Mouse (Mus musculus) MEL (cell line): ENCODE results near the gene Pdss2. TPM values are rescaled to one million over a fixed set of nuclear protein-coding genes. Genes with fewer than 3 reads are reported as not detected.

Source experiments
- DNase-seq: peaks from one replicate; pipeline ENCODE4 v3.0.0; 2011; ENCODE audit warnings: low read depth, low spot score
- H3K27ac ChIP-seq: 2 replicates; pipeline ENCODE4 v1.5.1; 2012; ENCODE audit warnings: low read depth, mild to moderate bottlenecking, control low read depth, low read length, moderate library complexity; ENCODE audit not compliant: control insufficient read depth
- H3K27me3 ChIP-seq, 2 experiments: fragments of 150-350 bp in 1 of 2; sonication (generic) in 1 of 2; 2 replicates each; pipeline ENCODE4 v1.6.1; 2012; ENCODE audit warnings: low read length in 2 of 2, mild to moderate bottlenecking in 2 of 2, improper control_type of control experiment in 1 of 2, moderate library complexity in 1 of 2; ENCODE audit not compliant: insufficient read depth in 2 of 2, control insufficient read depth in 1 of 2
- H3K36me3 ChIP-seq, 2 experiments: 2 replicates each; pipeline ENCODE4 v1.6.1; 2012 to 2014; ENCODE audit warnings: low read length in 2 of 2, improper control_type of control experiment in 1 of 2, inconsistent platforms in 1 of 2, mild to moderate bottlenecking in 1 of 2; ENCODE audit not compliant: insufficient read depth in 2 of 2, control insufficient read depth in 1 of 2
- H3K4me1 ChIP-seq, 2 experiments: fragments of 150-350 bp in 1 of 2; sonication (generic) in 1 of 2; 2 replicates each; pipeline ENCODE4 v1.6.1; 2012; ENCODE audit warnings: low read length in 2 of 2, improper control_type of control experiment in 1 of 2, mild to moderate bottlenecking in 1 of 2; ENCODE audit not compliant: insufficient read depth in 2 of 2, control insufficient read depth in 1 of 2
- H3K4me3 ChIP-seq, 2 experiments: fragments of 150-350 bp in 1 of 2; sonication (generic) in 1 of 2; 2 replicates each; pipeline ENCODE4 v1.5.1; 2012; ENCODE audit warnings: low read depth in 2 of 2, low read length in 2 of 2, mild to moderate bottlenecking in 2 of 2, moderate library complexity in 2 of 2, control low read depth in 1 of 2, improper control_type of control experiment in 1 of 2; ENCODE audit not compliant: control insufficient read depth in 1 of 2, insufficient read depth in 1 of 2
- H3K79me2 ChIP-seq: 2 replicates; pipeline ENCODE4 v1.6.1; 2012; ENCODE audit warnings: mild to moderate bottlenecking, low read length, moderate library complexity; ENCODE audit not compliant: control insufficient read depth, poor library complexity, insufficient read depth
- H3K9ac ChIP-seq: 2 replicates; pipeline ENCODE4 v1.6.1; 2012; ENCODE audit warnings: low read depth, mild to moderate bottlenecking, control low read depth, low read length, moderate library complexity; ENCODE audit not compliant: control insufficient read depth, poor library complexity, severe bottlenecking
- H3K9me3 ChIP-seq: fragments of 150-350 bp; sonication (generic); replicated peaks from 2 replicates; pipeline ENCODE4 v1.6.1; 2012; ENCODE audit warnings: mild to moderate bottlenecking, low read length, improper control_type of control experiment, moderate library complexity; ENCODE audit not compliant: insufficient read depth
- CTCF ChIP-seq, 3 experiments: IDR thresholded peaks in 2 of 3; conservative IDR thresholded peaks in 1 of 3; 2 replicates each; pipeline ENCODE4 v1.5.1; 2011 to 2012; ENCODE audit warnings: low read length in 3 of 3, low read depth in 2 of 3, mild to moderate bottlenecking in 2 of 3, improper control_type of control experiment in 1 of 3, inconsistent platforms in 1 of 3, mixed read lengths in 1 of 3, moderate library complexity in 1 of 3; ENCODE audit not compliant: control insufficient read depth in 1 of 3, insufficient read depth in 1 of 3, poor library complexity in 1 of 3, severe bottlenecking in 1 of 3
- EP300 ChIP-seq, 2 experiments: IDR thresholded peaks; 2 replicates each; pipeline ENCODE4 v1.6.1; 2011; ENCODE audit warnings: improper control_type of control experiment in 2 of 2, low read length in 2 of 2, low read depth in 1 of 2, mild to moderate bottlenecking in 1 of 2
- ETS1 ChIP-seq: IDR thresholded peaks from 2 replicates; pipeline ENCODE4 v1.6.1; 2012; ENCODE audit warnings: low read depth, mild to moderate bottlenecking, inconsistent platforms, low read length, improper control_type of control experiment, moderate library complexity
- JUND ChIP-seq: IDR thresholded peaks from 2 replicates; pipeline ENCODE4 v1.6.1; 2011; ENCODE audit warnings: low read depth, mild to moderate bottlenecking, improper control_type of control experiment, low read length
- MAFK ChIP-seq: IDR thresholded peaks from 2 replicates; pipeline ENCODE4 v1.6.1; 2011; ENCODE audit warnings: low read depth, mild to moderate bottlenecking, low read length, improper control_type of control experiment, borderline replicate concordance
- MAX ChIP-seq: IDR thresholded peaks from 2 replicates; pipeline ENCODE4 v1.6.1; 2011; ENCODE audit warnings: low read length, improper control_type of control experiment
- MEF2A ChIP-seq: IDR thresholded peaks from 2 replicates; pipeline ENCODE4 v1.6.1; 2014; ENCODE audit warnings: low read depth, mild to moderate bottlenecking, inconsistent platforms, low read length, improper control_type of control experiment; ENCODE audit not compliant: poor library complexity, insufficient replicate concordance, severe bottlenecking; ENCODE audit errors: extremely low read depth
- MXI1 ChIP-seq: IDR thresholded peaks from 2 replicates; pipeline ENCODE4 v1.6.1; 2011; ENCODE audit warnings: mild to moderate bottlenecking, low read depth, low read length, improper control_type of control experiment
- MYC ChIP-seq: IDR thresholded peaks from 2 replicates; pipeline ENCODE4 v1.6.1; 2011; ENCODE audit warnings: low read depth, mild to moderate bottlenecking, low read length, improper control_type of control experiment, moderate library complexity
- POLR2A ChIP-seq, 2 experiments: IDR thresholded peaks; 2 replicates each; pipeline ENCODE4 v1.6.1; 2011 to 2012; ENCODE audit warnings: low read length in 2 of 2, mild to moderate bottlenecking in 2 of 2, control low read depth in 1 of 2, improper control_type of control experiment in 1 of 2, low read depth in 1 of 2, moderate library complexity in 1 of 2; ENCODE audit not compliant: control insufficient read depth in 1 of 2, insufficient read depth in 1 of 2, poor library complexity in 1 of 2
- POLR2AphosphoS2 ChIP-seq: IDR thresholded peaks from 2 replicates; pipeline ENCODE4 v1.6.1; 2011; ENCODE audit warnings: low read length, improper control_type of control experiment
- RCOR1 ChIP-seq: IDR thresholded peaks from 2 replicates; pipeline ENCODE4 v1.6.1; 2012; ENCODE audit warnings: low read depth, mild to moderate bottlenecking, inconsistent platforms, low read length, improper control_type of control experiment
- SMC3 ChIP-seq: IDR thresholded peaks from 2 replicates; pipeline ENCODE4 v1.6.1; 2011; ENCODE audit warnings: low read depth, low read length, improper control_type of control experiment
- TBP ChIP-seq: IDR thresholded peaks from 2 replicates; pipeline ENCODE4 v1.8.0; 2011; ENCODE audit warnings: low read depth, low read length, improper control_type of control experiment
- TCF12 ChIP-seq: IDR thresholded peaks from 2 replicates; pipeline ENCODE4 v1.6.1; 2014; ENCODE audit warnings: low read depth, mild to moderate bottlenecking, inconsistent platforms, low read length, improper control_type of control experiment, moderate library complexity
- USF1 ChIP-seq: IDR thresholded peaks from 2 replicates; pipeline ENCODE4 v1.6.1; 2014; ENCODE audit warnings: low read depth, mild to moderate bottlenecking, inconsistent platforms, low read length, improper control_type of control experiment, moderate library complexity
- USF2 ChIP-seq, 2 experiments: IDR thresholded peaks; 2 replicates each; pipeline ENCODE4 v1.6.1; 2011 to 2012; ENCODE audit warnings: improper control_type of control experiment in 2 of 2, low read length in 2 of 2, borderline replicate concordance in 1 of 2, inconsistent platforms in 1 of 2, low read depth in 1 of 2, mild to moderate bottlenecking in 1 of 2; ENCODE audit not compliant: insufficient read depth in 1 of 2
- ZC3H11A ChIP-seq: IDR thresholded peaks from 2 replicates; pipeline ENCODE4 v1.6.1; 2012; ENCODE audit warnings: low read depth, mild to moderate bottlenecking, inconsistent platforms, low read length, improper control_type of control experiment
- ZKSCAN1 ChIP-seq: IDR thresholded peaks from 2 replicates; pipeline ENCODE4 v1.6.1; 2012; ENCODE audit warnings: low read depth, mild to moderate bottlenecking, inconsistent platforms, low read length, improper control_type of control experiment, moderate library complexity
- ZNF384 ChIP-seq: IDR thresholded peaks from 2 replicates; pipeline ENCODE4 v1.6.1; 2012; ENCODE audit warnings: low read depth, mild to moderate bottlenecking, inconsistent platforms, low read length, improper control_type of control experiment
- polyA plus RNA-seq, 2 experiments: library from polyadenylated mRNA; stranded (reverse) in 1 of 2; unstranded in 1 of 2; fragments of >175 nt in 1 of 2; fragments of >200 nt in 1 of 2; gene quantifications; 2 replicates each; pipeline versions ENCODE4 v1.2.1 to v1.2.4; 2012; ENCODE audit warnings: low replicate concordance in 2 of 2, low read depth in 1 of 2; ENCODE audit not compliant: insufficient read length in 2 of 2, insufficient read depth in 1 of 2, missing spikeins in 1 of 2
- total RNA-seq: library from RNA; depleted of rRNA; stranded (reverse); fragments of 300-350 nt; gene quantifications from 2 replicates; pipeline ENCODE4 v1.2.3, GENCODE M21; 2012

Pdss2 gene
- total and polyA plus RNA-seq, 3 experiments = 14.3 to 14.8 TPM; not detected in 1

DNA sequence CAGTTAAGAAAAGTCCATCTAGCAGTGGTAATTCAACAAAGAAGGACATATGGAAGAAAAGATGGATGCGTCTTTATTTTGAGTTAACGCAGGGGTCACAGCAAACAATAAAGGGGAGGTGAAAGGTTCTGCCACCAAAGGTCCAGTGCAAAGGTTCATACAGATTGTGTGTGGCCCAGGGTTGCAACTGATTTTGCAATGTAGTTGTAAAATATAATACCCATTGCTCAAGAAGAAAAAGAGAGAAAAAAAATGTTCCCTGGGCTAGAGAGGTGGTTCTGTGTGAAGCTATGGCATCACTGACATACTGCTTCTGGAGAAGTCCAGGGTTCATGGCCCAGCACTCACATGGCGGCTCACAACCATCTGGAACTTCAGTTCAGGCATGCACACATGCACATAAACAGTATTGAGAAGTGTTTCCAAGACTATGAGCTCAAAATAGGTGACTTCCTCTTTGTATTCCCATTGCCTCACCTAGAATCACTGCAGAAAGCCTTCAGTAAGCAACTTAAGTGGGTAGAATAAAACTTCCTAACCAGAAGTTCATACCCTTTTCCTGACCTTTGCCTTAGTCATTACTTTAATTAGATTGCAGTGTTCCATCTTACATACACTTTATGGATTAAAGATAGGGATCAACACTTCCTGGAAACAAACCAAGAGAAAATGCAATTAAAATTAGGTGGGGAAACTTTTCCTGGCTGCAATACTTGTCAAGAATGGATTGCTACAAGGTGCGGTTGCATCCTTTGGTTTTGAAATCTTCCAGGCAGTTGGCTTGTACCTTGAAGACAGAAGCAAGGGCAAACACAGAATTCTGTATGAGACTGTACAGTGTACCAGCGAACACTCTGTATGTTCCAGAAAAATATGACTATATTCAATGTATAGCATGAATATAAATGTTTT, 14.7 kb downstream of the Pdss2 start:
- no peaks in the 10 kb centered on the region for H3K36me3 ChIP-seq
- no peaks in the 10 kb centered on the region for H3K27me3 ChIP-seq
- no peak for DNase-seq
- H3K79me2 ChIP-seq = no peaks in the 10 kb centered on the region
- no peak overlapping the region for H3K27ac ChIP-seq
- H3K4me3 ChIP-seq = no peak overlapping the region
- H3K9me3 ChIP-seq = no peaks in the 10 kb centered on the region
- H3K4me1 ChIP-seq = no peaks in the 10 kb centered on the region
- TF ChIP-seq MAFK (no peak), TBP (no peak), ZKSCAN1 (no peak), TCF12 (no peak), MYC (no peak), MXI1 (no peak), EP300 (IDR thresholded peaks at IDR 0.05; ENCODE audit: low read depth in 1 of 2, low read length in 2 of 2) (no peak), MAX (no peak)
- no peak overlapping the region for H3K9ac ChIP-seq

DNA sequence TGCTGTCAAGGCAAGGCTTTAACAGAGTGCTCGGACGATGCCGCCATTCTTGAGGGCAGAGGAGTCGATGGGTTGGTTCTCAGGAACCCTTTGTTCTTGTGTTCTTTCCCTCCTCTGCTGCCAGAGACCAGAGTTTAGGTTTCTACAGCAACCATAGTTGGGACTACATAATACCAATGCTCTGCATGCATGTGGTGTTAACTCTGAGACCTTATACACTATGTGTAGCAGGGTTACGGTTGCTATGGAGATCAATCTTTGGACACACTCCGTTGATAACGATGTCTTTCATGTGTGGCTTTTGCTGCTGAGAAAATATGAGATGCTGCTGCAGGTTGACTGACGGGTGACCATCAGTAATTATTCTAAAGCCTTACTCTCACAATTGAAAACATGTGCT, 20.9 kb downstream of the Pdss2 start:
- no peak for TF ChIP-seq TBP

DNA sequence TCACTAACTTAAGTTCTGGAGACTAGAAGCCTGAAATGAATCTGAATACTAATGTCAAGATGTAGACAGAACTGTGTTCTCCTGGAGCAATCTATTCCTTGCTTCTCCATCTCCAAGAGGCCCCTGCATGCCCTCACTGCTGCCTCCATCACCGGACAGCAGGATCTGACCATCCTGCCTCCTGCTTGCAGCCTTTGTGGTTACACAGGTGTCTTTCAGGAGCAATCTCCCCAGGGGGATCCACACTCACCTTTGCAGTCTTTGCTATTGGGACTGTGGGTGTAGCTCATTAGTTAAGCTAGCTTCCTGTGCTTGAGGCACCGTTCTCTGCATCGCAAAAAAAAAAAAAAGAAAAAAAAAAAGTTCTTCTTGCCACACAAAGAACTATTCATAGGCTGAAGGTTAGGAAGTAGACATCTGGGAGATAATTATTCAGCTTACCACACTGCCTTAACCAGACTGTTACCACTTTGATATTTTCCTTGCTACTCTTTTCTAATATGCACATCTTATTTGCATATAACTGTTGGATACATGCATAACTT, 23.0 kb downstream of the Pdss2 start:
- H3K4me3 ChIP-seq = no peak overlapping the region; a peak in 1 of 4 replicates
- H3K9ac ChIP-seq = no peak overlapping the region

More for the DNA sequence above, 20.9 kb downstream of the Pdss2 start:
- no peak for DNase-seq
- Histone ChIP-seq H3K27ac (no peak overlapping the region), H3K79me2 (no peaks in the 10 kb centered on the region), H3K9me3 (no peaks in the 10 kb centered on the region), H3K4me3 (no peak overlapping the region), H3K9ac (no peak overlapping the region), H3K36me3 (peaks cover 0 to 16% of the 10 kb centered on the region in 2 experiments; a peak in 2 of 4 replicates), H3K4me1 (peaks cover 3 to 6% of the 10 kb centered on the region in 2 experiments), H3K27me3 (no peaks in the 10 kb centered on the region)

More for the DNA sequence above, 23.0 kb downstream of the Pdss2 start:
- H3K79me2 ChIP-seq = 0 out of 2 replicates have a peak, but pooled peaks cover 1% of the 10 kb centered on the region
- peaks cover 3 to 6% of the 10 kb centered on the region in 2 experiments for H3K4me1 ChIP-seq
- no peak for TF ChIP-seq MEF2A
- peak; percentile 35; the same call in 1 of the 2 replicates for TF ChIP-seq ZKSCAN1
- no peak for TF ChIP-seq POLR2AphosphoS2
- no peak for TF ChIP-seq USF2 (IDR thresholded peaks at IDR 0.05; ENCODE audit: borderline replicate concordance in 1 of 2, insufficient read depth in 1 of 2, low read depth in 1 of 2, low read length in 2 of 2)
- TF ChIP-seq CTCF (IDR thresholded peaks at IDR 0.05 in 2 of 3, conservative IDR thresholded peaks at IDR 0.05 in 1 of 3; ENCODE audit: control insufficient read depth in 1 of 3, insufficient read depth in 1 of 3, low read depth in 2 of 3, low read length in 3 of 3, poor library complexity in 1 of 3, severe bottlenecking in 1 of 3) = no peak
- TF ChIP-seq POLR2A (IDR thresholded peaks at IDR 0.05; ENCODE audit: control insufficient read depth in 1 of 2, insufficient read depth in 1 of 2, low read depth in 1 of 2, low read length in 2 of 2, poor library complexity in 1 of 2) = no peak
- TF ChIP-seq ZC3H11A = no peak
- TF ChIP-seq JUND = no peak
- TF ChIP-seq TBP = no peak
- TF ChIP-seq USF1 = no peak
- TF ChIP-seq RCOR1 = no peak
- peak; percentile 17; the same call in 1 of the 2 replicates for TF ChIP-seq ETS1
- no peak for TF ChIP-seq SMC3
- peak; percentile 98 for TF ChIP-seq ZNF384
- no peaks in the 10 kb centered on the region for H3K27me3 ChIP-seq
- H3K36me3 ChIP-seq = peaks cover 0 to 16% of the 10 kb centered on the region in 2 experiments; a peak in 2 of 4 replicates
- H3K27ac ChIP-seq = peak overlapping the region; percentile 57
- no peaks in the 10 kb centered on the region for H3K9me3 ChIP-seq
- DNase-seq = peak; percentile 57
